Mouse (Mus musculus) urinary bladder, postnatal 14 days (tissue): ENCODE measurements at regions not wholly inside any gene's neighbourhood (a gene's known extent, or its start where the extent isn't known, plus 50 kb on each side); places are given as distances from the start of the nearest gene placed in this dataset.
"Not testable (repeated sequence)": the region's sequence is repeated elsewhere in the genome, so short reads cannot be mapped to it uniquely, and the experiment has no call there.

Source experiments
- DNase-seq: peaks from one replicate; pipeline ENCODE4 v3.0.0; 2021; ENCODE audit warnings: low spot score

- no peak for DNase-seq
Observed at GRCm38 (mm10) chr16:12516834-12517685, 533.1 kb downstream of the Shisa9 start.

GRCm38 (mm10) chr16:12518264-12518663 is 534.4 kb downstream of the Shisa9 start:
- DNase-seq = no peak

GRCm38 (mm10) chr16:12521711-12522476 is 538.0 kb downstream of the Shisa9 start:
- DNase-seq = no peak

GRCm38 (mm10) chr16:12548462-12548861 is 561.0 kb upstream of the Ercc4 start:
- DNase-seq = no peak

GRCm38 (mm10) chr16:12588889-12589288 is 520.6 kb upstream of the Ercc4 start:
- DNase-seq = no peak

- no peak for DNase-seq
Observed at GRCm38 (mm10) chr16:12608259-12608658, 501.2 kb upstream of the Ercc4 start.

- DNase-seq = no peak
Observed at GRCm38 (mm10) chr16:12611106-12611505, 498.4 kb upstream of the Ercc4 start.

GRCm38 (mm10) chr16:12617781-12618180 is 491.7 kb upstream of the Ercc4 start:
- DNase-seq = no peak

- no peak for DNase-seq
Observed at GRCm38 (mm10) chr16:12632533-12632932, 477.0 kb upstream of the Ercc4 start.

- no peak for DNase-seq
Observed at GRCm38 (mm10) chr16:12638971-12639640, 470.4 kb upstream of the Ercc4 start.

GRCm38 (mm10) chr16:12643053-12643452 is 466.4 kb upstream of the Ercc4 start:
- no peak for DNase-seq

- DNase-seq = no peak
Observed at GRCm38 (mm10) chr16:12644621-12645020, 464.9 kb upstream of the Ercc4 start.

- DNase-seq = no peak
Observed at GRCm38 (mm10) chr16:12652180-12652579, 457.3 kb upstream of the Ercc4 start.

- DNase-seq = not testable (repeated sequence)
Observed at GRCm38 (mm10) chr16:12673656-12674055, 435.8 kb upstream of the Ercc4 start.

- no peak for DNase-seq
Observed at GRCm38 (mm10) chr16:12681474-12681873, 428.0 kb upstream of the Ercc4 start.

- no peak for DNase-seq
Observed at GRCm38 (mm10) chr16:12685816-12686215, 423.7 kb upstream of the Ercc4 start.

GRCm38 (mm10) chr16:12691776-12692175 is 417.7 kb upstream of the Ercc4 start:
- DNase-seq = no peak

- no peak for DNase-seq
Observed at GRCm38 (mm10) chr16:12692739-12693292, 416.7 kb upstream of the Ercc4 start.

- no peak for DNase-seq
Observed at GRCm38 (mm10) chr16:12693346-12693745, 416.1 kb upstream of the Ercc4 start.

GRCm38 (mm10) chr16:12694646-12695045 is 414.8 kb upstream of the Ercc4 start:
- no peak for DNase-seq

GRCm38 (mm10) chr16:12696939-12697621 is 412.4 kb upstream of the Ercc4 start:
- no peak for DNase-seq

GRCm38 (mm10) chr16:12699557-12699956 is 409.9 kb upstream of the Ercc4 start:
- no peak for DNase-seq
